Mouse (Mus musculus): Measurements from ENCODE around the gene C7.

GRCm38 (mm10) chr15:5009644-5010107 lies 53.9 kb downstream of the C7 start:
- TF ChIP-seq CTCF (IDR thresholded peaks at IDR 0.05; ENCODE audit: low read depth) (no peak), EP300 (IDR thresholded peaks at IDR 0.05; ENCODE audit: low read depth) (no peak)
